Mouse (Mus musculus): ENCODE measurements around the gene Celf3.

Celf3 gene

GRCm38 (mm10) chr3:94477444-94477843 lies 651 bp upstream of the Celf3 start:
- in situ Hi-C loops (cut with MboI; ENCODE audit: low sequenced_read_pairs), result no loop called here

- in situ Hi-C loops (cut with MboI; ENCODE audit: low sequenced_read_pairs), result no loop called here
These were observed 585 bp downstream of the Celf3 start for GRCm38 (mm10) chr3:94478591-94479169.

GRCm38 (mm10) chr3:94479564-94479963 lies 1.5 kb downstream of the Celf3 start:
- in situ Hi-C loops (cut with MboI; ENCODE audit: low sequenced_read_pairs), result no loop called here

GRCm38 (mm10) chr3:94480291-94480884 lies 2.3 kb downstream of the Celf3 start, which contains the start of gene Riiad1:
TSS of gene Riiad1 (minus strand) at chr3:94480341.
- in situ Hi-C loops (cut with MboI; ENCODE audit: low sequenced_read_pairs), result no loop called here

DNA sequence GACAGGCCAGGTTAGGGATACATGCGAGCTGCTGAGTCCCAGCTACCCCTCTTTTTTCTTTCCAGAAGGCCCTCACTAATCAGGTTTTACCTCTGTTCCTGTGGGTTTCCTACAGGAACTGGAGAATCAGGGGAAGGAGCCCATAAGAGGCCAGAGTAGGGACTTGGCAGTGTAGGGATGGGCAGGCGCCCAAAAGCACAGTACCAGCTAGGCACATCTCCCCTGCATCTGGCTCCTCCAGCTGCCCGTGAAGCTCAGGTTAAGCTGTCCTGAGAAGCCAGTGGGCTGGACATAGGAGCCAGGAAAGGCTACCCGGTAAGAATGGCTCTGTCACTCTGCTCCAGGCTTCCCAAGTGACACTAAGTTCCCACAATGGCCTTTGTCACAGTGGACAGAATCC lies 3.3 kb downstream of the Celf3 start:
- in situ Hi-C loops (cut with MboI; ENCODE audit: low sequenced_read_pairs), result no loop called here

DNA sequence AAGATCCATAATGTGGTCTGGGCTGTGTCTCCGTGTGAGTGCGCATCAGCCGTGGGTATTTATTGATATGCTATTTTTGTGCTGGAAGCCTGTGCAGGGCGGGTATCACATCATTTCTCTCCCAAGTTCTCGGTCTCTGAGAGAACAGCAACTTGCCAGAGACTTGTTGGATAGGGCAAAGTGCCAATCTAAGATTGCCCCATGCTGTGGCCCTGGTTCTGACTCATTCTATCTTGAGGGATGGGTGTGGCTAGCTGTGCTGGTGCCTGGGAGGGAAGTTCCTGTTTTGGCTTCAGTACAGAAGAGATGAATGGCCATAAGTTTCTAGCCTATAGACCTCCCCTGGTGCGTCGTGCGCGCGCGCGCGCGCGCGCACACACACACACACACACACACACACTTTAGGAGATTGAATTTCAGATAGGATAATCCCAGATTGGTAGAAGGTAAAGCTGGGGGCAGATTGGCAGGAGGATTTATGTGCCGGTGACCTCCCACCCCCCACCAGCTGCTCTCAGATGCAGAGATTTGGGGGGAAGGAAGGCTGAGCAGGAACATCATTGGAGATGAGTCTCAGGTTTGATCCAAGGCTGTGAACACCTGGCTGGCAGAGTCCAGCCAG lies 4.8 kb downstream of the Celf3 start:
- in situ Hi-C loops (cut with MboI; ENCODE audit: low sequenced_read_pairs), result no loop called here

DNA sequence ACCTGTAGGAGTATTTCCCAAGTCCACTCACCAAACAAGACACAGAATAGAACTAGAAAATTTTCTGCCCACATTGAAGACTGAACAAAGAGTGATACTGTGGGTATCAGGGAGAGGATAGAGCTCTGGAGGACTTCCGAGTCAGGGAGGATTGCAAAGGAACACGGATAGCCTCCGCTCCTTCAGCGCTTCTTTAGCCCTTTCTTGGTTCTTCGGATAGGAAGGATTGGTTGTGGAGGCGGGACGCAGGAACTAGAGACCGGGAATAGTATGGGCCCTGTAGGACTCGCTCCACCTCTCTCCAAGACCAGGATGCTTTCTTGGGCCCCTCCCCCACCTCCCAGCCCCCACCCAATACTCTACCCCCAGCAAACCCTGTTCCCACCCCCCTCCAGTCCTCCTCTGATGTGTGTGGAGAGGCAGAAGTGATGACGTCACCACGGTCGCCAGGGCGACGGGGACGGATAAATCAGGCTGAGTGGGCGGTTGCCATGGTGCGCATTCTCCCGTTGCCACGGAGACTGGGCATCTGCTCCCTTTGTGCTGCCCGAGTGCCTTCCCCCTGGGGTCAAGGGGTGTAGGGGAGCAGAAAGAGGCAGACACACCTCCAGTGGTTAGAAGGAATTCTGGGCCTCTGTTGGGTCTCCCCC lies 5.8 kb downstream of the Celf3 start:
- in situ Hi-C loops (cut with MboI; ENCODE audit: low sequenced_read_pairs), result no loop called here

DNA sequence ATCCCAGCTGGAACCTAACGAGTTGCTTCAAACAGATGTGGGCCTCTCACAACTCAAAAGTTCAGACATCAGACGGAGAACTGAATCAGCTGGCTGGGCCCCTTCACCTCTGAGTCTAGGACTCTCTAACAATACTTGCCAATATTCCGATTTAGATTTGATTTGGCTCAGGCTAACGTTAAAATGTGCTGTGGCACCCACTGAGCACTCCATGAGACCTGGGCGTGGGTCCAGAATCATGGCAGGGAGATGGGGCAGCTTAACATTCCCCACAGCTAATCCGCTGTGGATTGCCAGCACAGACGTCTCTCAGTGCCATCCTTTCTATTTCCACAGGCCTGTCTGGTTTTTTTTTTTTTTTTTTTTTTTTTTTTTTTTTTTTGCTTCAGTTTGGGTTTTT lies 7.8 kb downstream of the Celf3 start:
- in situ Hi-C loops (cut with MboI; ENCODE audit: low sequenced_read_pairs), result no loop called here

DNA sequence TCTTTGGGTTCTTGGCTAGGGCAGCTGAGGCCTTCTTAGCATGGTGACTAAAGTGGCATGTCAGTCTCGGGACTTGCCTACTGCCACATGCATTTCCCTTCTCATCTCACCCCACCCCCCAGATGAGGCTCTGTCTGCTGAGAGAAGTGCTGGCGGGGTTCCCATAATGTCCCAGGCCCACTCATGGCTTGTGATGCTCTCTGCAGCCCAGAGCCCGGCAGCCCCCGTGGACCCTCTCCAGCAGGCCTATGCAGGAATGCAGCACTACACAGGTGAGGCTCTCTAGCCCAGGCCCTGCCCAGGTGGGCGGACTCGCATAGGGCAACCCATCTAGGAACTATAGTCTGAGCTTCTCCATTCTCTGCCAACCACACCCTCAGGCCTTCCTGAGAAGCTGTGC lies 9.5 kb downstream of the Celf3 start:
- in situ Hi-C loops (cut with MboI; ENCODE audit: low sequenced_read_pairs), result no loop called here

DNA sequence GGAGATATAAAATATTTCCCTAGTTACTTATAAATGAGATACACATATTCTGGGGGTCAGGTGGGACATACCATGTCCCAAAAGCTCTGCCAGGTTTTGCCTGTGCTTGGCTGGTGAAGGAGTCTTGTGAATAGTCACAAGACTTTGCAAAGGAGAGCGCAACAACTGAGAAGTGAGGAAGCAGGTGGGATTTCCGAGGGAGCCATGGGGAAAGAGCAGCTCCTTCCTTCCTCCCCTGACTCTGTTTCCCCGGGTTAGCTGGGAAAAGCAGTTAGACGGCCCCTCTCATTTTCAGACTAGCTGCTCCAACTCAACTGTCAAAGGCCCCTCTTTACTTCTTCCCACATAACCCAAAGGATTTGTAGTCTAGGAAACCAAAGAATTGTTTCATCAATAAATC lies 19.1 kb downstream of the Celf3 start:
- in situ Hi-C loops (cut with MboI; ENCODE audit: low sequenced_read_pairs), result no loop called here

GRCm38 (mm10) chr3:94502243-94502642 lies 24.1 kb downstream of the Celf3 start:
- in situ Hi-C loops (cut with MboI; ENCODE audit: low sequenced_read_pairs), result no loop called here

DNA sequence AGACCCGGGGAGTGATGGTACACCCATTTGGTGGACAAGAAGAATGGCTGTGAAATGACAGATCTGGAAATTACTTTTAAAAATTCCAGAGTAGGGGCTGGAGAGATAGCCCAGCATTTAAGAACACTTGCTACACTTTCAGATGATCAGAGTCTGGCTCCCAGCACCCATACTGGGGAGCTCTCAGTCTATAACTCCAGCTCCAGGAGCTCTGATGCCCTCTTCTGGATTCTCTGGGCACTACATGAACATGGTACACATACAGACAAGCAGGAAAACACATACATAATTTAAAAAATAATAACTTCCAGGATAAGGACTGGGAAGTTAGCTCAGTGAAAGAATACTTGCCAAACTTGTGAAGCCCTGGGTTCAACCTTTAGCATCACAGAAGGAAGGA lies 28.6 kb downstream of the Celf3 start:
- in situ Hi-C loops (cut with MboI; ENCODE audit: low sequenced_read_pairs), result no loop called here

DNA sequence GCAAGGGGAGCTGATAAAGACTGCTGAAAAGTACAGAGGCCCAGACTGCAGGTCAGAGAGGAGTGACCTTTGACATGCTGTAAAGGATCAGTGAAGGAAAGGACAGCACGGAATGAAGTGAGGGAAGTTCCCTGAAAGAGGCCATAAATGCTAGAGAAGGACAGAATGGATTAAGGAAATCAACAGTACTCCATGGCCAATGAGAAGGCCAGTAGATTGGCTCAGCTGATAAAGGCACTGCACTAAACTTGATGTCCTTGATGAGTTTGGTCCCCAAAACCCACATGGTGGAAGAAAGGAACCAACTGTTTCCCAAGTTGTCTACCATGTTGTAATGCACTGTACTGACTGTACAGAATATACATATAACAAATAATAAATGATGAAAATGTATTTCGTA lies 48.6 kb downstream of the Celf3 start:
- in situ Hi-C loops (cut with MboI; ENCODE audit: low sequenced_read_pairs), result no loop called here

DNA sequence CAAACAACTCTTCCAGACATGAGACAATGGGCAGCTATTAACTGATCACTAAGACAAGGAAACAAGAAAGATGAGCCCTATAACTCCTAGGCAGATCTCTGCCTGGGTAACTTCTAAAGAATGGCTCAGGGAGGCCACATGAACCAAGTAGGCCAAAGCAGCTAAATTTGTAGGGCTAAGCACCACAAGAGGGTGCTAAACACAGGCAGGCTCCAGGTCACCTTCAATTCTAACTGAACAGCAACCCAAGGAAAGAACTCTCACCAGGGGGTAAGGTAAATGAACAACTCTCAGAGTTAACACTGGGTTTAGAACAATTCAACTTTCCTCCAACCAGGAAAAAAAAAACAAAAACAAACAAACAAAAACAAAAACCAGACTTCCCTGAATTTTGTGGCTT lies 55.9 kb downstream of the Celf3 start:
- in situ Hi-C loops (cut with MboI; ENCODE audit: low sequenced_read_pairs), result no loop called here

GRCm38 (mm10) chr3:94537187-94537586 lies 59.1 kb downstream of the Celf3 start:
- in situ Hi-C loops (cut with MboI; ENCODE audit: low sequenced_read_pairs), result no loop called here
